Mouse (Mus musculus) kidney, adult 11 months (tissue): ENCODE data around the gene Clec2h.
"Not testable (repeated sequence)": the region's sequence is repeated elsewhere in the genome, so short reads cannot be mapped to it uniquely, and the experiment has no call there.

Experiments
- DNase-seq: peaks from one replicate; pipeline ENCODE4 v3.0.0; 2022

Clec2h gene

GRCm38 (mm10) chr6:128662206-128662605 is at the start of gene Clec2h:
Gene Clec2h (plus strand): TSS chr6:128662385.
- peak; percentile 27 for DNase-seq

DNA sequence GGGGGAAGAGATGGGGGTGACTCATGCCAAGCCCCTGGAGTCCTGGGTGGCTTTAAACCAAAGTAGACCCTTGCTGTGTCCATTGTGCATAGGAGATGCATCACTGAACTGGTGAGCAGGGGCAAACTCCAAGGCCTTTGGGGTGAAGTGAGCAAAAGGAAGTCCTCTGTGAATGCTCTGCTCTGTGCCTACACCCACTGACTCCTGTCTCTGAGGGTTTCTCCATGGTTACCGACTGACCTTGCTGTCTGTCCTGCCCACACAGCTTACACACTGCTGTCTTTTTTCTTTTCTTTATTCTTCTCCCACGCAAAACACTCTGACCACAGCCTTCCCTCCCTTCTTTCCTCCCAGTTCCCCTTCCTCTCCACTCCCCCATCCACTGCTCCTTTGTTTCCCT is 39.5 kb upstream of the Clec2h start:
- no peak for DNase-seq

DNA sequence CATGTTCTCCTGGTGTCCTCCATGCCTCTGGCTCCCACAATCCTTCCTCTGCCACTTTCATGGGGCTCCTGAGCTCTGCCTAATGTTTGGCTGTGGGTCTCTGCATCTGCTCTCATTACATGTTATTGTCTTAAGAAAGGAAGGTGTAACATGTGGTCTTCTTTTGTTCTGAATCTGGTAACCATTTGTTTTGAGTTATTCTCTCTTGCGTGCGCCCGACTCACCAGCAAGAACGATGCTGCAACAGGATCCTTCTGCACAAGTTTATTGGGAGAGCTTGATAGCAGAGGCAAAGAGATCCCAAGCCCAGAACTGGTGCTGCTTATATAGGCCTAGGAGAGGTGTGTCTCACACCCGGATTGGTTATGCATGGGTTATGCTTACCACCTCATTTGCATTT is 38.8 kb upstream of the Clec2h start, which contains the start of gene Klrb1a:
Gene Klrb1a, minus strand, starts transcription at position 101 of the 400 bp plus-strand sequence.
- DNase-seq = not testable (repeated sequence)

GRCm38 (mm10) chr6:128624425-128624824 is 37.8 kb upstream of the Clec2h start:
- DNase-seq = no peak

DNA sequence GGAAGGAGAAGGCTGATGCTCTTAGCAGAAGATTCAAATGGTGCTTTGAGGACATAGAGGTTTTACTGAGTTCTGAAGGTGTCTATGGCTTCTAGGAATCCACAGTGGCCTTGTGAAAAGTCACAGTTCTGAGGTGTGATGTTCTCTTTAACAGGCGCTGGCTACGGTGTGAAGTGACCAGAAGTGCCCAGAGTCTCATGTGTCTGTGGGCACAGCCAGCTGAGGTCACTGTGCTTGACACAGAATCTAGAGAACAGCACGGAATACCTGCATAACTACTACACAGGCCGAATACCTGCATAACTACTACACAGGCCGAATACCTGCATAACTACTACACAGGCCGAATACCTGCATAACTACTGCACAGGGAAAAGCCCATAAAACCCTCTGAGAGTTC is 36.9 kb upstream of the Clec2h start:
- DNase-seq = peak; percentile 42

DNA sequence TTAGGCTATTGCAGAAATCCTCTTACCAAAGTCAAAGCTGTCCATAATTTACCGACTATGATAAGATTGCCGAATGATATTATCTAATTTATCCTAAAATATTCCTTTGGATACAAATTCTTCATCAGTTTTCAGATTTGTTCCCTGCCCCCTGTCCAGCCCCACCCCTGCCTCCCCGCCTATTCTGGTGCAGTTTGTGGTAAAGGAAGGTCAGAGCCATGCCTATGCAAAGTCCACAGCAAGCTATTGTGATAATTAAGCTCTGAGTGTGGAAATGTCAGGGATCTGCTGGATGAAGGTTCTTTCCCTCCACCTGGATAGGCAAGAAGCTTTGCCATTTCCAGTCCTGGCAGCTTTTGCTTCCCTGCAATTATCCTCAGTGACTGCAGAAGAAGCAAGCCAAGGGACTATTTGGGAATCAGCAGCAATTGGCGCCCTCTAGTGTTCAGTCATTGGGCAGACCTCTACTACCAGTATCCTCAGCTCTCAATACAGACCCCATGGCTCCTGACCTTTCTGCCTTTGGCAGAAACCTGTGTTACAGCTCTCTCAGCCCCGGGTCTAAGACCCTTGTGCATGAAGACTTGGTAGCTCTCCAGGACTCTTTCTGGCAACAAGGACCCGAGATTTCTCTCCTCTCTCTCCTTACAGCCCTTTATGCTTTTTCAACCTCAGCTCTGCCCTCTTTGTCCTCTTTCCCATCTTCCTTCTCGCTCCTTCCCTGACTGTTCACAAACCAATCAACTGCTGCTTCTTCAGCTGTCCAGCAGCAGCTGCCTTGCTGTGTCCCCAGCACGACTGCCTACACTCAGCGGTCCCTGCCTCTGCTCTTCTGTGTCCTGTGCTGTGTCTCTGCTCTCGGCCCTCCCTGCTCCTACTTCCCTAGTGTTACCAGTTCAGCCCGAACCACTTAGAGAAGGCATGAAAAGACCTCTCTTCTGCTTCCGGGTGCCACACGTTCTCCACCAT is 32.1 kb upstream of the Clec2h start:
- DNase-seq = peak; percentile 41

- DNase-seq = not testable (repeated sequence)
Measured at GRCm38 (mm10) chr6:128630912-128631905, 31.0 kb upstream of the Clec2h start.

GRCm38 (mm10) chr6:128640673-128641072 is 21.5 kb upstream of the Clec2h start:
- no peak for DNase-seq

- DNase-seq = no peak
Measured at GRCm38 (mm10) chr6:128641116-128641716, 21.0 kb upstream of the Clec2h start.

GRCm38 (mm10) chr6:128643999-128644398 is 18.2 kb upstream of the Clec2h start:
- DNase-seq = no peak

GRCm38 (mm10) chr6:128644694-128645093 is 17.5 kb upstream of the Clec2h start:
- not testable (repeated sequence) for DNase-seq

DNA sequence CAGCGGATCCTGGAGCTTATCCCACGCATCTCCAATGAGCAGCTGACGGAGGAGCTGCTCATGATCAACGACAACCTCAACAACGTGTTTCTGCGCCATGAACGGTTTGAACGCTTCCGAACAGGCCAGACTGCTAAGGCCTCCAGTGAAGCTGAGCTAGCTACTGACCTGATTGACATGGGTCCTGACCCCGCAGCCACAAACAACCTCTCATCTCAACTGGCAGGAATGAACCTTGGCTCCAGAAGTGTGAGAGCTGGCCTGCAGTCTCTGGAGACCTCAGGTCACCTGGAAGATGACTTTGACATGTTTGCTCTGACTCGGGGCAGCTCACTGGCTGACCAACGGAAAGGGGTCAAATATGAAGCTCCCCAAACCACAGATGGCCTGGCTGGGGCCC is 16.5 kb upstream of the Clec2h start:
- DNase-seq = not testable (repeated sequence)

DNA sequence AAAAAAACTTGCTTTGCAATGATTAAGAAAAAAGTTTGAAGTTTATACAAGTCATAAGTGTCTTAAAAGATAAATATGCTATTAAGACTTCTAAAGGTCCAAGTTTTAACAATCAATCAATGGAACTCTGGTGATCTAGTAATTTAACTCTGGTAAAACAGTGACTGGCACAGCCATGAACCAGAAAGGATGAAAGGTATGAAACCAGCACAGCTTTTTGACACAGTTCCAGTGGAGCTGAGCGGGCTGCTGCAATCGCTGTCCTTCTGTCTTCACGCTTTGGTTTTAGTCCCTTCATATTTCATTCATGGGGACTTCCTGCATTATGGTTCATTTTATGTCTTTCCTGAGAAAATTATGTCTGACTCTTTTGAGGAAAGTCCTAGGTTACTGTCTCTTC is 12.5 kb upstream of the Clec2h start:
- DNase-seq = no peak

DNA sequence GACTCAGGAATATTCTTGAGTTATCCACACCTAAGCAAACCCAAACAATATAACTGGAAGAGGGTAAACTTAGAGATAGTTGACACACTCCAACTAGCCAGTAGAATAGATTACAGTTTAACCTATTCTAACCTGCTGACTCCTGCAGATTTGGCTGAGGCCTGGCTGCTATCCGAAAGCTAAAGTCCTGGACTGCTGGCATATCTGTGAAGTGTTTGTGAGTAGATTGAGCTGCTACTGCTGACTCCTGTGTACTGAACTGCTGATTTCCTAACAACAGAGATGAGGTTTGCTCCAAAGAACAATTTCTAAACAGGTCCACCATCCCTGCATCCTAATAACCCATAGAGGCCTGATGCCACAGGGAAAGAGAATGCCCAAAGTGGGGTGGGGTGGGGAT is 12.0 kb upstream of the Clec2h start:
- peak; percentile 64 for DNase-seq

GRCm38 (mm10) chr6:128650827-128651226 is 11.4 kb upstream of the Clec2h start:
- DNase-seq = not testable (repeated sequence)

- no peak for DNase-seq
Measured at GRCm38 (mm10) chr6:128652938-128653337, 9.2 kb upstream of the Clec2h start.

GRCm38 (mm10) chr6:128661249-128661648 is 936 bp upstream of the Clec2h start:
- no peak for DNase-seq

GRCm38 (mm10) chr6:128669936-128670335 is 7.8 kb downstream of the Clec2h start:
- DNase-seq = no peak

- DNase-seq = no peak
Measured at GRCm38 (mm10) chr6:128679574-128679973, 17.4 kb downstream of the Clec2h start.

GRCm38 (mm10) chr6:128701691-128702090 is 39.5 kb downstream of the Clec2h start:
- no peak for DNase-seq

GRCm38 (mm10) chr6:128722959-128723358 is 60.8 kb downstream of the Clec2h start, which contains the start of gene Klrb1:
Gene Klrb1 (minus strand): TSS chr6:128723059.
- DNase-seq = no peak
